Mouse (Mus musculus): ENCODE data around the gene Slc25a48.

DNA sequence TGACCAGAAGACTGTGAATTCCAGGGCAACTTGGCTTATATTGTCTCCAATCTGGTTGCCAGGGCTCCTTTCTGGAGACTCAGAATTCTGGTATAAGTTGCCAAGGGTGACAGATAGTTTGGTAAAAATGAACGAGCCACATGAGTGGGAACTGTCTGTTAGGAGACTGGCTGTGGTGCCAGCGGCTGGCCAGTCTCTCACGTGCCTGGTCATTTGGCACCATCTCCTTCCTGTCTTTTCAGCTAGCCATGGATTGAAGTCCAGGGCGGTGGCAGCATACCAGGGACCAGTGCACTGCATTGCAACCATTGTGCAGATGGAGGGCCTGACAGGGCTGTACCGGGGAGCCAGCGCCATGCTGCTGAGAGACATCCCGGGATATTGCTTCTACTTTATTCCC is 25.1 kb downstream of the Slc25a48 start:
- TF ChIP-seq CTCF (IDR thresholded peaks at IDR 0.05; ENCODE audit: borderline replicate concordance, control insufficient read depth, extremely low read depth, insufficient read depth, low read length, poor library complexity) (no peak), POLR2A (IDR thresholded peaks at IDR 0.05; ENCODE audit: control insufficient read depth, extremely low read depth, insufficient read depth, low read length, poor library complexity) (no peak)
